Mouse (Mus musculus): ENCODE results near the gene Ak3. TPM values are rescaled to one million over a fixed set of nuclear protein-coding genes. Genes with fewer than 3 reads are reported as not detected.

Gene Ak3
- polyA plus RNA-seq, 1 experiment from 2014 or later = 69.3 TPM

DNA sequence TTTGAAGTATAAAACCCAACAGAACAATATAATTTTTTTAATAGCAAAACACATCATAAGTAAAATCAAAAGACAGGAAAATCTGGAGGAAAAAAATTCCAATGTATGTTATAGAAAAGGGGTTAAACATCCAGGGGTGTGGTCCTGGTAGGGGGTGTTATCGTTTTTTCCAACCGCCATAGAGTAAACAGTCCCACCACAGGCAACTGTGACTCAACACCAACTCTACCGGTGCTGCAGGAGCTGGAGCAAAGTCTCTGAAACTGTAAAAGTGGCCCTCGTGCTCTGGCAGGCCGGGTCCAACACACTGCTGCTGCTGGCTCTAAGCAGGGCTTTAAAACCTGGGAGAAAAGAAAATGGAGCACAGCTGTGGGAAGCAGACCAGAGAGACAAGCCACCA, 11.0 kb upstream of the Ak3 start:
- H3K27me3 ChIP-seq (replicated peaks) = no peaks in the 10 kb centered on the region
- peaks cover 3% of the 10 kb centered on the region; the same call in 1 of the 2 replicates for H3K4me1 ChIP-seq
- no peak for ATAC-seq (ENCODE audit: extremely low read depth, insufficient number of reproducible peaks, low FRiP score, low TSS enrichment)
- no peaks in the 10 kb centered on the region for H3K36me3 ChIP-seq
- H3K4me3 ChIP-seq = no peak overlapping the region
- H3K4me2 ChIP-seq = no peak overlapping the region
- 88% methylated on average over 5 of the region's 5 CpGs for WGBS
- no peaks in the 10 kb centered on the region for H3K9me3 ChIP-seq
- H3K27ac ChIP-seq (replicated peaks) = no peak overlapping the region
- no peak overlapping the region for H3K9ac ChIP-seq

DNA sequence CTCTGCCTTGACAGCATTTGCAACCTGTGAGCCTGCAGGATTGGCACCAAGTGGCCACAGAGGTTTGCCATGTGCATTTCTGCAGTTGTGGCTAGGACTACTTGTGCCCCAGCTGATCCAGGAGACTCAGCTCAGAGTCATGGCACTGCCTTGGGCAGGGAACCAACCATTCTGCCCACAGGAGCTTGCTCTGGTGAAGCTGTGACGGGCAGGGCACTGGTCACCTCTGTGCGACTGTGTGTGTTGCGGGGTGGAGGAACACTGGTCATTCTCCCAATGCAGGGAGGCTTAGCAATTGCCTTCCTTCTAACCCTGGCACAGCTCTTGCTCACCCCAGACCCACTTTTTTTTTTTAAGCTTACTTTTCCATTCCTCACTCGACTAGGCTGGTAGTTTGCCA, 7.7 kb upstream of the Ak3 start:
- Histone ChIP-seq H3K9me3 (no peaks in the 10 kb centered on the region), H3K27ac (replicated peaks) (no peak overlapping the region), H3K27me3 (replicated peaks) (no peaks in the 10 kb centered on the region), H3K4me3 (no peak overlapping the region), H3K4me1 (no peaks in the 10 kb centered on the region), H3K9ac (no peak overlapping the region), H3K36me3 (no peaks in the 10 kb centered on the region), H3K4me2 (no peak overlapping the region)
- ATAC-seq (ENCODE audit: extremely low read depth, insufficient number of reproducible peaks, low FRiP score, low TSS enrichment) = no peak
- 82% methylated on average over 4 of the region's 4 CpGs for WGBS

DNA sequence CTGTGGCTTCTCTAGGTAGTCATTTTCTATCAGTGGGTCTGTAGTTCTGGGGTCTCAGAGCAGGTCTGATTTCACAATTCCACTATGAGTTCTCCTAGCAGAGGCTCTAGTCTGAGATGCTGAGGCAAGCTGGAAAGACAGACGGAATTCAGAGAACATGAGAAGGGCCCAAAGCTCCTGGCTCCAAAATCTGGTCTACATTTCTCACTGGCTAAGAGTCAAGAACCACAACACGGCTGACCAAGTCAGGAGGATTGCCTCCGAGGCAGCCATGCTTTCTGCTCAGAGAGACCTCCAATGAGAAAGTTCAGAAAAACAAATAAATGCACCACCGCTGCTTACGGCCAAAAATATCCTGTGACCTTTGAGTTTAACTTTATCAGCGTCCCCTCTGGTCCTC, 6.8 kb upstream of the Ak3 start:
- H3K27ac ChIP-seq (replicated peaks) = no peak overlapping the region
- H3K4me1 ChIP-seq = no peaks in the 10 kb centered on the region
- no peaks in the 10 kb centered on the region for H3K27me3 ChIP-seq (replicated peaks)
- H3K4me3 ChIP-seq = no peak overlapping the region
- H3K4me2 ChIP-seq = no peak overlapping the region
- no peaks in the 10 kb centered on the region for H3K36me3 ChIP-seq
- 71% methylated on average over 6 of the region's 6 CpGs for WGBS
- no peaks in the 10 kb centered on the region for H3K9me3 ChIP-seq
- ATAC-seq (ENCODE audit: extremely low read depth, insufficient number of reproducible peaks, low FRiP score, low TSS enrichment) = no peak
- H3K9ac ChIP-seq = no peak overlapping the region

DNA sequence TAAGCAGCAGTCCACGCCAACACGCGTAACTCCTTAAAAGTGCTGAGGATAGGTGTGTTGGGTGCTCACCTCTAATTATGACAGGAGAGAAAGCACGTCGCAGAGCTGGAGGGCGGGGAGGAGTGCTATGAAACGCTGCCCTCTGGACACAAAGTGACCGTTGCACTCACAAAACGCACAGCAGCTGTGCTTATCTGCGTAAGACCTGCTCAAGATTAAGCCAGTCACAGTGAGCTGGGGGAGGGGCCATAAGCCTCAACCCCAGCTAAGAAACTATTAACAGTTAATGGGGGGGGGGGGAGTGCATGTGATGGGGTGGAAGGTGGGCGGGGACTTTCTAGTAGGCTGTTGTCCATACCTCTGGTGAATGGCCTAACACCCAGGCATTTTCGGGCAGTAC, 5.0 kb upstream of the Ak3 start:
- no peaks in the 10 kb centered on the region for H3K9me3 ChIP-seq
- no peak overlapping the region for H3K27ac ChIP-seq (replicated peaks)
- H3K27me3 ChIP-seq (replicated peaks) = no peaks in the 10 kb centered on the region
- no peak for ATAC-seq (ENCODE audit: extremely low read depth, insufficient number of reproducible peaks, low FRiP score, low TSS enrichment)
- H3K9ac ChIP-seq = no peak overlapping the region
- H3K36me3 ChIP-seq = no peaks in the 10 kb centered on the region
- no peak overlapping the region for H3K4me2 ChIP-seq
- H3K4me1 ChIP-seq = peaks cover 8% of the 10 kb centered on the region
- WGBS = 74% methylated on average over 12 of the region's 12 CpGs
- no peak overlapping the region for H3K4me3 ChIP-seq

DNA sequence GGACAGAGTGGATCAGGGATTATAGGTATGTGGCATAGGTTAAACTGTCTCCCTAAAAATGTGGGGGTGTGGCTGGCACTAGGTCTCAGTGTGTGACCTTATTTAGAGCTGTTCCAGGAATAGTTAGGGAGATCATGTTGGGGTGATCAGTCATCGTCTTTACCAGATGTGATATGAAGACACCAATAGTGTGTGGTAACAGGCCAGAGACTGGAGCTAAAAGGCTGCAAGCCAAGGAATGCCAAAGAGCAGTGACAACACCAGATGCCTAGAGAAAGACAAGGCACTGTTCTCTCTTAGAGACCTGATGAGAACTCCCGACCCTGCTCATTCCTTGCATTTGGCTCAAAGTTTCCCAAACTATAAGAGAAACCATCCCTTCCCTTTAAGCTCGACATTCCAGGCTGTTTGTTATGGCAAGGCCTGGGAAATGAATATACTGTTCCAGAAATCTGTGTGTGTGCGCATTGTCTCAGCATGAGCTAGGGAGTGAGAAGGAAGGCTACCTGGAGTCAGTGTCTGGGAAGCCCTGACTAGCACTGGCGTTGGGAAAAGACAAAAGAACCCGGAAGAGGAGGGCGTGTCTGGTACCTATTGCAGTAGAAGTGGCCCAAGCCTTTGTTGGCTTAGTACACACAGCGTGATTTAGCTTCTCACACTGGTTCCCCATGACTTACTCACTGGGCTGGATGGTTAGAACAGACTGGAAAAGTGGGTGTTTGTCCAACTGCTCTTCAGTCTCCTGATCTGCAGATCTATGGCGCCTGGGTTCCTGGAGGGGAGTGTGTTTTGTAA, 2.6 kb upstream of the Ak3 start:
- H3K9me3 ChIP-seq = no peaks in the 10 kb centered on the region
- no peak overlapping the region for H3K4me2 ChIP-seq
- ATAC-seq (ENCODE audit: extremely low read depth, insufficient number of reproducible peaks, low FRiP score, low TSS enrichment) = no peak
- no peak overlapping the region for H3K9ac ChIP-seq
- H3K36me3 ChIP-seq = no peaks in the 10 kb centered on the region
- no peak overlapping the region for H3K27ac ChIP-seq (replicated peaks)
- WGBS = 70% methylated on average over 9 of the region's 9 CpGs
- no peak overlapping the region for H3K4me3 ChIP-seq
- no peaks in the 10 kb centered on the region for H3K27me3 ChIP-seq (replicated peaks)
- H3K4me1 ChIP-seq = peaks cover 20% of the 10 kb centered on the region

DNA sequence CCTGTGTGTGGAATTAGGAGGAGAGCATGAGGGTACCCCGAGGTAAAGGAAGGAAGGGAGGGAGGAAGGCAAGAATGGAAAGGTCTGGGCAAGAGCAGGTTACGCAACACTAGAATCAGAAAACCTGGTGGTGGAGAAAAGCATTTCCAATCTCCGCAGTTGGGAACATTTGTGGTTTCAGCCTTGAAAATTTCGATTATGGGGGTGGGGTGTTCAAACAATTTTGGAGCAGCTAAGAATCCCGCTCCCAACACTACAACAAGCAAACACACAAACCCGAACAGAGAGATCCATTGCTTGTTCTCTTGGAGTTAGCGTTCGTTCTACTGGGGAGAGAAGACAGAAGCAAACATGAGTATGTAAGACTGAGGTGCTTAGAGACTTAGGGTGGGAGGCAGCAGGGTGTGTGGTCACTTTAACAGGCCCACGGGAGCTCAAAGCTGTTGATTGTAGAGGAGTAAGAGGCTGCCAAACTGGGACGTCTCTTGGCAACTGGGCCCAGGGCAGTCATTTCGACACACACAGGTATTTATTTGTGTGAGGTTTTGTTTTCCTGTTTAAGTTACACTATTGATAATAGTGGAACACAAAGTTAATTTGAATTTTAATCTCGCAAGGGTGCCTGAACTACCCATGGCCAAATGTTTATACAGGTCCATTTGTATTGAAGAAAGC, 1.8 kb upstream of the Ak3 start:
- H3K27me3 ChIP-seq (replicated peaks) = no peaks in the 10 kb centered on the region
- H3K9me3 ChIP-seq = no peaks in the 10 kb centered on the region
- H3K27ac ChIP-seq (replicated peaks) = no peak overlapping the region
- H3K4me2 ChIP-seq = no peak overlapping the region
- no peak overlapping the region for H3K9ac ChIP-seq
- 76% methylated on average over 12 of the region's 12 CpGs for WGBS
- H3K36me3 ChIP-seq = no peaks in the 10 kb centered on the region
- peaks cover 27% of the 10 kb centered on the region for H3K4me1 ChIP-seq
- no peak for ATAC-seq (ENCODE audit: extremely low read depth, insufficient number of reproducible peaks, low FRiP score, low TSS enrichment)
- no peak overlapping the region for H3K4me3 ChIP-seq

DNA sequence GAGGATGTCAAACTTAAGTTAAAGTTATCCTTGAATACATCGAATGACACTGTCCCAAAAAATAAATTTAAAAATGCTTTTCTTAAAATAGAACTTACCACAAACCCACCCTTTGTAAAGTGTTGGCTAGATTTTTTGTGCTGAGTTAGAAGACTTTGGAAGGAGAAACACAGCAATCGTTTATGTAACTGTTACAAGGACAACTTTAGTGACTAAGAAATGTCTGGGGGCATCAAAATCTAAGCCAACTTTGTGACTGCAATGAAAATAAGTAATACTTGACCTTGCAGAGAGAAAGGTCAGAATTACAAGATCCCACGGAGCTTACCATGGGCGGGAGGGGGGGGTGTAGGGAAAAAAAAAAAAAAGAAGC, 814 bp downstream of the Ak3 start:
- 30% methylated on average over 4 of the region's 4 CpGs for WGBS
- ATAC-seq (ENCODE audit: extremely low read depth, insufficient number of reproducible peaks, low FRiP score, low TSS enrichment) = no peak
- peaks cover 43% of the 10 kb centered on the region for H3K4me1 ChIP-seq
- H3K9me3 ChIP-seq = no peaks in the 10 kb centered on the region
- no peaks in the 10 kb centered on the region for H3K36me3 ChIP-seq
- H3K27ac ChIP-seq (replicated peaks) = peak overlapping the region; percentile 87
- H3K4me3 ChIP-seq = peak overlapping the region; percentile 67
- H3K4me2 ChIP-seq = peak overlapping the region; percentile 84
- no peaks in the 10 kb centered on the region for H3K27me3 ChIP-seq (replicated peaks)
- peak overlapping the region; percentile 86 for H3K9ac ChIP-seq

DNA sequence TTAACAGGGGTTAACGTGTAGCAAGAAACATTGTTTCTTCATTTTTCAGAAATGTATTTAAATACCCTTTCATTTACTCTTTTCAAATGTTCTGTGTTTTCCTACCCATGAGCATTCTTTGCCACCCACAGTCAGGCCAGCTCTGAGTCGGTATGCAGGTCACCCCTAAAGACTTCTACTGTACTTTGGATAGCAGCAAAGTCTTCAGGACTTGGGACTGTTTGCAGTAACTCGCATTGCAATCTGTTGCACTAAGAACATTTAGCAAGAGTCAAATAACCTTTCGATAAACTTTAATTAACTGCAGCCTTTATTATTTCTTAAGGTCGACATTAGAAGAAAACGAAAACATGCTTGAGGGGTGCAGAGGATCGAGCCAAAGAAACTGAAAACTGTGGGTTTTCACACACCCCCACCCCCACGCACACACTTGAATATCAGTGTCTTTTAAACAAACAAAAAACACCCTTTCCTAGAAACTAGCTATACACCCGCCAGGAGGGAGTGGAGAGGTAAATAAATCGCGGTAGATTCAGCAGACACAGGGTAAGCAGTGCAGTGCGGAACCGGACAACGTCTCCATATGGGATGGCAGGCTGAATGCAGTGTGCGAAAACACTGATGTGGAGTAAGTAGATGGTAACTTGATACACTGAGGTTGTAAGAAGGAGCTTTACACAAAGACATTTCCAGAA, 1.7 kb downstream of the Ak3 start:
- no peaks in the 10 kb centered on the region for H3K36me3 ChIP-seq
- 59% methylated on average over 15 of the region's 15 CpGs for WGBS
- ATAC-seq (ENCODE audit: extremely low read depth, insufficient number of reproducible peaks, low FRiP score, low TSS enrichment) = no peak
- H3K4me3 ChIP-seq = peak overlapping the region; percentile 67
- H3K4me2 ChIP-seq = peak overlapping the region; percentile 84
- peak overlapping the region; percentile 87 for H3K27ac ChIP-seq (replicated peaks)
- peaks cover 48% of the 10 kb centered on the region for H3K4me1 ChIP-seq
- H3K9me3 ChIP-seq = no peaks in the 10 kb centered on the region
- no peaks in the 10 kb centered on the region for H3K27me3 ChIP-seq (replicated peaks)
- H3K9ac ChIP-seq = peak overlapping the region; percentile 47

DNA sequence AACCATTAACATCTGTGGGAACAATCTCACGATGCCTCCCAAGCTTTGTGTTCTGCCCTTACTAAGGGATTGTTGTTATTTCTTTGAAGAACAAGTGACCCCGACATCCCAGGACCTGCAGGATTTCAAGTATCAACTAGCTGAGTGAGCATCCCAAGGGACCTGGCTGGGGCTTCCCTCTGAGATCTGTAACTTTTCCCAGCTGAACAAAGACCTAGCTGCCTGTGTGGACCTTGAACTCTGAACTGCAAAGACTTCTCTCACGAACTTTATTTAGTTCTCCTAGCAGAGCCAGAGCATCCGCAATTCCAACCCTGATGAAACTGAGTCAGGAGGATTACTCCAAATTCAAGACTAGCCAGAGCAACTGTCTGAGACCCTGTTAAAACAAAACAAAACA, 2.4 kb downstream of the Ak3 start:
- no peak overlapping the region for H3K4me3 ChIP-seq
- 0 out of 2 replicates have a peak overlapping the region, but pooled peaks have one; percentile 47 for H3K9ac ChIP-seq
- 0 out of 2 replicates have a peak overlapping the region, but pooled peaks have one; percentile 84 for H3K4me2 ChIP-seq
- ATAC-seq (ENCODE audit: extremely low read depth, insufficient number of reproducible peaks, low FRiP score, low TSS enrichment) = no peak
- H3K4me1 ChIP-seq = peaks cover 48% of the 10 kb centered on the region
- no peaks in the 10 kb centered on the region for H3K9me3 ChIP-seq
- no peak overlapping the region for H3K27ac ChIP-seq (replicated peaks)
- no peaks in the 10 kb centered on the region for H3K36me3 ChIP-seq
- no peaks in the 10 kb centered on the region for H3K27me3 ChIP-seq (replicated peaks)
- WGBS = 64% methylated on average over 4 of the region's 4 CpGs

DNA sequence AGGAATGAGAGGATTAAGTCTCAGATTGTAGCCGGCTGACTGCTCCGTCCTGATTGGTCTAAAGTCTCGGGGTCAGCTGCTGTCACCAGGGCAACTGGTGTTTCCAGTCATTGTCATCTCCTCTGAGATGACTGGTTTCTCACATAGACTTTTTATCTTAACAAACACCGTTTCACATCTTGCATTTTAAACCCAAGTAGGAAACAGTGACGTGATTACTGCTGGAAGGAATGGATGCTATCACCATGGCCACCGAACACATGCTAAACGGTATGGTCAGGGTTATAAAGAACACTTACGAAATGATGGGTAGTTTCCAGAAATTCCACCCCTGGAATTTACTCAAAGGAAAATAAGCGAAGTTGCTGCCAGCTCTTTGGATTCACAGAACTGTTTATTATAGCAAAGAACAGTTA, 3.4 kb downstream of the Ak3 start:
- H3K4me2 ChIP-seq = no peak overlapping the region
- H3K36me3 ChIP-seq = peaks cover 8% of the 10 kb centered on the region
- ATAC-seq (ENCODE audit: extremely low read depth, insufficient number of reproducible peaks, low FRiP score, low TSS enrichment) = no peak
- no peak overlapping the region for H3K27ac ChIP-seq (replicated peaks)
- peaks cover 6% of the 10 kb centered on the region; the same call in 1 of the 2 replicates for H3K9me3 ChIP-seq
- 42% methylated on average over 9 of the region's 9 CpGs for WGBS
- no peaks in the 10 kb centered on the region for H3K27me3 ChIP-seq (replicated peaks)
- H3K4me3 ChIP-seq = no peak overlapping the region
- H3K4me1 ChIP-seq = peaks cover 48% of the 10 kb centered on the region
- H3K9ac ChIP-seq = no peak overlapping the region

DNA sequence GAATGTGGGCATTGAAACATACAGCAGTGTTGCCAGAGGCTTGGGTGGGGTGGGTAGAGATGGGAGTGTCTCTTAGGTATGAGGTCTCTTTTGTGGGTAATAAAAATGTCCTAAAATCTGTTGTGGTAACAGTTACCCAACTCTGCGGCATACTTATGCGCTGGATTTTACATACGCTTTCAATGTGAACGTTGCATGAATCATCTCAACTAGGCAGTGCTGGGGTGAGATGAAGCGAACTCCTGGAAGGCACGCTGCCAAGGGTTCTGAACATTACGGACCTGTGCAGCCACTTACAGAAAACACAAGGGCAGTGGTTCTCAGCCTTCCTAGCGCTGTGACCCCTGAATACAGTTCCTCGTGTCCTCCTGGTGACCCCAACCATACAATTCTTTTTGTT, 5.1 kb downstream of the Ak3 start:
- peaks cover 40% of the 10 kb centered on the region for H3K4me1 ChIP-seq
- 88% methylated on average over 9 of the region's 9 CpGs for WGBS
- no peak overlapping the region for H3K4me2 ChIP-seq
- peaks cover 16% of the 10 kb centered on the region for H3K36me3 ChIP-seq
- H3K9me3 ChIP-seq = peaks cover 6% of the 10 kb centered on the region; the same call in 1 of the 2 replicates
- H3K9ac ChIP-seq = no peak overlapping the region
- H3K27ac ChIP-seq (replicated peaks) = no peak overlapping the region
- H3K4me3 ChIP-seq = no peak overlapping the region
- no peaks in the 10 kb centered on the region for H3K27me3 ChIP-seq (replicated peaks)
- ATAC-seq (ENCODE audit: extremely low read depth, insufficient number of reproducible peaks, low FRiP score, low TSS enrichment) = no peak

All from heart, embryonic 13.5 days (tissue).